ENCODE assay signal across 12 mouse cellular contexts in genomic region chr11:90059241-90059640, GRCm38 (mm10). TPM values are rescaled to one million over a fixed set of nuclear protein-coding genes. Genes with fewer than 3 reads are reported as not detected.
"Had no signal": no experiment of that assay in that cellular context is flagged by ENCODE, and none has a peak within 500 bp of the region (broad histone marks: within the 10 kb centered on the region; RNA-seq: fewer than 3 reads in every experiment).

No protein-coding gene starts in this region.

- DNase-seq: kidney, adult 2 months; kidney, postnatal 25 days; layer of hippocampus, adult 9-11 months; lung, adult 2 months; thymus, adult 18-20 months; thymus, postnatal 14 days had no signal

- H3K4me2 ChIP-seq: liver, embryonic 11.5 days; liver, embryonic 15.5 days; midbrain, embryonic 13.5 days; neural tube, embryonic 15.5 days had no signal

- ATAC-seq: midbrain, embryonic 13.5 days had no signal

- H3K9me3 ChIP-seq: limb, embryonic 10.5 days; liver, embryonic 15.5 days; midbrain, embryonic 13.5 days; neural tube, embryonic 15.5 days had no signal

- H3K4me1 ChIP-seq: liver, embryonic 15.5 days; midbrain, embryonic 13.5 days; neural tube, embryonic 15.5 days had no signal

- H3K27ac ChIP-seq: limb, embryonic 10.5 days; liver, embryonic 15.5 days; midbrain, embryonic 13.5 days; neural tube, embryonic 15.5 days had no signal

- H3K27me3 ChIP-seq: liver, embryonic 15.5 days; midbrain, embryonic 13.5 days; neural tube, embryonic 15.5 days had no signal

- H3K9ac ChIP-seq: liver, embryonic 15.5 days; midbrain, embryonic 13.5 days; neural tube, embryonic 15.5 days had no signal

- H3K36me3 ChIP-seq: limb, embryonic 10.5 days; liver, embryonic 15.5 days; midbrain, embryonic 13.5 days; neural tube, embryonic 15.5 days had no signal

- H3K4me3 ChIP-seq: limb, embryonic 10.5 days; liver, embryonic 15.5 days; midbrain, embryonic 13.5 days; myocyte; neural tube, embryonic 15.5 days had no signal

RNA-seq across cellular contexts. Expression of gene Tmem100, which starts 29.1 kb away (rescaled TPM):
- polyA plus RNA-seq: myocyte had no signal
